Mouse (Mus musculus) Patski (cell line): ENCODE measurements at regions not wholly inside any gene's neighbourhood (a gene's known extent, or its start where the extent isn't known, plus 50 kb on each side); places are given as distances from the start of the nearest gene placed in this dataset.

ENCODE experiments used
- ATAC-seq: fragments of 100-300 bp; one replicate; pipeline ENCODE4 v1.8.0; 2021
- CTCF ChIA-PET: fragments of 350-600 bp; sonication (Branson Sonifier 250); formaldehyde crosslinking; loops from one replicate; lab custom pipeline; 2022; ENCODE audit warnings: inconsistent platforms; lab: Charles Lee
- POLR2A ChIA-PET: fragments of 350-600 bp; sonication (Branson Sonifier 250); formaldehyde crosslinking; loops from one replicate; lab custom pipeline; 2022; ENCODE audit warnings: antibody characterized with exemption, inconsistent platforms; lab: Charles Lee
- DNase-seq: peaks from one replicate; pipeline ENCODE4 v3.0.0-alpha.2; 2011; ENCODE audit warnings: low read depth, low spot score
- H3K27me3 ChIP-seq: fragments of 371-371 bp; one replicate; pipeline ENCODE4 v1.5.1; 2021
- CTCF ChIP-seq: fragments of 100-300 bp; IDR thresholded peaks from one replicate; pipeline ENCODE4 v1.5.1; 2021
- in situ Hi-C: fragments of 300-500 bp; cut with MboI; formaldehyde crosslinking; loops from 3 replicates; pipeline ENCODE4 v1.11.1; 2018; ENCODE audit warnings: low pct_unique_long_range_greater_than_20kb, mixed read lengths

DNA sequence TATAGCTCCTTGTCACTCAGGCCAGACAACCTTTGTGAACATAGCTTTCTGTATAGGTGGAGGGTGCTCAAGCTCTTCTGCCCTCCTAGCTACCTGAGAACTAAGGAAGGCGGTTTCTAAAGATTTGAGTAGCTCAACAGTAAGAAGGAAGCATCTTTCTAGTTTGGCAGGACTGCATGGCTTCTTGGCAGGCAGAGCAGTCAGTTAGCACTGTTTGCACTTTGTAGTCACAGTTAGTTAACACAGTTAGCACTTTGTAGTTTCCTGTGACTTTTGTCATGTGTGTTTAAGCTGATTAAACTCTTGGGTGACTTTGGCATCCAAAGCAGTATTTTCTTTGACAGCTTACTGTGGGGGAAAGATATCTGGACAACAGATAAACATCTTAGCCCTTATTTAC is 219.7 kb downstream of the Zbbx start:
- DNase-seq (no peak), ATAC-seq (no peak)
- POLR2A ChIA-PET: no interaction called here
- no peak for TF ChIP-seq CTCF
- no peaks in the 10 kb centered on the region for H3K27me3 ChIP-seq
- CTCF ChIA-PET: interaction anchor here (1.4 kb wide), 1 partner anchor 9 kb away, joined by 4 read pairs; no protein-coding TSS in a partner anchor
- in situ Hi-C loops: no loop called here

DNA sequence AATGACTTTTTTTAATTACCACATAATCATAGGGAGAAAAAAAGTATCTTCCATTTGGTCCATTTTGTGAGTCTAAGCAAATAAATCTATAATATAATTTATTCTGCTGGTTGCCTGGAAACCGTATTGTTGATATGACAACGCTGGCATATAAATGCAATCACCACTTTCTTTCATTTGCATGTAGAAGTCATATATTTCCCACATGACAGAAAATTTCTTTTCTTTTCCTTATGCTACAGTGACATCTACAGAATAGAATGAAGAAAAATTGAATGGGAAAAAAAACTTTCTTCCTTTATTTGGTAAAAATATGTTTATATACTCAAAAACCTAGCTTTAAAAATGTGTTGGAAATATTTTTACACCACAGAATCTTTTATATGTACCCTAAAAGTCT is 243.6 kb downstream of the Zbbx start:
- ATAC-seq: no peak
- in situ Hi-C loops: no loop called here

DNA sequence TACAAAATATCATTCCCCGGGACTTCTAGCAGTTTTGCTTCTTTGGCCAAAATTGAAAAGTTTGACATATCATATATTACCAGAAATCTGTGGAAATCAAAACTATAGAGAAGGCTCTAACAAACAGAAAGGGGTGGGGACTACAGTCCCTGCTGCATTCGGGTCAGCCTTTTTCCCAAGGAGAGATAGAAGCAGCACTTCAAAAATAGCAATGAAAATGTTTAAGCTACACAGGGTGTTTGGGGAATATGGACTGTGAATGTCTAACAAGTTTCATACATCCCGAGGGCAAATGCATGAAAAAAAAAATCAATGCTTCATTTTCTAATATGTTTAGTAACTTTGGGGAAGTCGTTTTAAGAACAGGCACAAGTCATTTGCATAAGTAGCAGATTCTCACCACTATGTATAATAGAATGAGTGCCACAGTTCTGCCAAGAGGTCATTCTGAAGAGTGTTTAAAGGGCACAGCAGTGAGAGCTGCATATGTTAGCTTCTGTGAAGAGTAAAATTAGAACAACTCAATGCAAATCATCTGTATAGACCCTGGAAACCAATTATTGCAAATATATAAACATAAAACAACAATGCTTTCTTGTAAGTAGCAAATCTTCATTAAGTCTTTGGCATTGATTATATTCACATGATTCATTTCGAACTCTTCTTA is 244.2 kb downstream of the Zbbx start:
- H3K27me3 ChIP-seq: no peaks in the 10 kb centered on the region
- ChIA-PET CTCF (no interaction called here), POLR2A (no interaction called here)
- in situ Hi-C loops: no loop called here
- no peak for TF ChIP-seq CTCF
- no peak for DNase-seq
- ATAC-seq: no peak

More for the DNA sequence above, 243.6 kb downstream of the Zbbx start:
- ChIA-PET CTCF (no interaction called here), POLR2A (no interaction called here)
- DNase-seq: no peak
- H3K27me3 ChIP-seq: no peaks in the 10 kb centered on the region
- TF ChIP-seq CTCF: no peak

DNA sequence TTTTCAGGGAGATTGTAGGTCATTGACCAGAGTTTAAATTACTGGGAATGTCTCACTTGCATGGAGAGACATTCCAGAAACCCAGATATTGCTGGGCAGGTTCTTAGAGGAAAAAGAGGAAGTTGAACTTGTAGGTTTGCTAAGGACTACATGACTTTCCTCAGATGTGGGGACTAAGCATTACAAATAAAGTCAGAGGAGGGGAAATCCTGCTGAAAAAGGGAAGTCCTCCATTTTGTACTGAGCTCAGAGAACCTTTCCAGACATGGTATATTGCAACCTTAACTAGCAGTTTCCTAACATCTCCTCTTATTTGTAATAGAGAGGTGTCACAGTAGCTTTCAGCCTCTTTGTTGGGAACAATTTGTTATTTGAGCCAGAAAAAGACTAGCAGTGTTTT is 260.7 kb downstream of the Zbbx start:
- H3K27me3 ChIP-seq: no peaks in the 10 kb centered on the region
- ATAC-seq (no peak), DNase-seq (no peak)
- ChIA-PET POLR2A (no interaction called here), CTCF (no interaction called here)
- no peak for TF ChIP-seq CTCF
- in situ Hi-C loops: no loop called here
